Mouse (Mus musculus) megakaryocyte progenitor cell, adult 5-6 weeks (primary cell): Measurements from ENCODE around the gene Scn8a. TPM values are rescaled to one million over a fixed set of nuclear protein-coding genes. Genes with fewer than 3 reads are reported as not detected.
A peak's percentile ranks its signal among the peaks of the same experiment; 100 is the strongest.

Source experiments
- ATAC-seq: replicated peaks from 2 replicates; pipeline ENCODE4 v1.8.0; 2016; ENCODE audit warnings: mild to moderate bottlenecking, moderate TSS enrichment, inconsistent platforms; ENCODE audit not compliant: poor library complexity
- total RNA-seq, 2 experiments: library from RNA; stranded (forward) in 1 of 2; stranded (reverse) in 1 of 2; fragments of 157-497, 149-512 nt in 1 of 2; fragments of 200-1000 nt in 1 of 2; gene quantifications; 2 replicates each; pipeline versions ENCODE4 v1.2.3 to v1.2.4; 2015 to 2017

Scn8a gene
- total RNA-seq (2015): not detected in 2 replicates
- total RNA-seq (2017): not detected in 2 replicates

- ATAC-seq: no peak
Measured at GRCm38 (mm10) chr15:100869558-100869957, at the start of gene Scn8a. TSS of gene Scn8a (plus strand) at chr15:100869858.

- 0 out of 2 replicates have a peak, but pooled peaks have one; percentile 44 for ATAC-seq
Measured at GRCm38 (mm10) chr15:100821824-100822223, 47.8 kb upstream of the Scn8a start.

GRCm38 (mm10) chr15:100822370-100822769, 47.3 kb upstream of the Scn8a start:
- peak; percentile 60 for ATAC-seq

- no peak for ATAC-seq
Measured at GRCm38 (mm10) chr15:100825249-100825856, 44.3 kb upstream of the Scn8a start.

- ATAC-seq: no peak
Measured at GRCm38 (mm10) chr15:100826076-100826475, 43.6 kb upstream of the Scn8a start.

GRCm38 (mm10) chr15:100829775-100830174, 39.9 kb upstream of the Scn8a start:
- ATAC-seq: no peak

- peak; percentile 64 for ATAC-seq
Measured at GRCm38 (mm10) chr15:100830682-100831081, 39.0 kb upstream of the Scn8a start.

GRCm38 (mm10) chr15:100832144-100832543, 37.5 kb upstream of the Scn8a start:
- no peak for ATAC-seq

- ATAC-seq: no peak
Measured at GRCm38 (mm10) chr15:100832784-100833183, 36.9 kb upstream of the Scn8a start.

GRCm38 (mm10) chr15:100836729-100837128, 32.9 kb upstream of the Scn8a start:
- no peak for ATAC-seq

- ATAC-seq: peak; percentile 55; the same call in 1 of the 2 replicates
Measured at GRCm38 (mm10) chr15:100838607-100839207, 31.0 kb upstream of the Scn8a start.

GRCm38 (mm10) chr15:100844336-100844735, 25.3 kb upstream of the Scn8a start:
- no peak for ATAC-seq

- ATAC-seq: 0 out of 2 replicates have a peak, but pooled peaks have one; percentile 20
Measured at GRCm38 (mm10) chr15:100845049-100845879, 24.4 kb upstream of the Scn8a start.

GRCm38 (mm10) chr15:100847193-100847592, 22.5 kb upstream of the Scn8a start:
- no peak for ATAC-seq

GRCm38 (mm10) chr15:100857586-100857985, 12.1 kb upstream of the Scn8a start:
- no peak for ATAC-seq

- ATAC-seq: no peak
Measured at GRCm38 (mm10) chr15:100860856-100861255, 8.8 kb upstream of the Scn8a start.

GRCm38 (mm10) chr15:100865556-100865955, 4.1 kb upstream of the Scn8a start:
- ATAC-seq: no peak

- ATAC-seq: 0 out of 2 replicates have a peak, but pooled peaks have one; percentile 26
Measured at GRCm38 (mm10) chr15:100870001-100870774, 530 bp downstream of the Scn8a start.

GRCm38 (mm10) chr15:100870775-100871106, 1.1 kb downstream of the Scn8a start:
- ATAC-seq: no peak

- ATAC-seq: no peak
Measured at GRCm38 (mm10) chr15:100871107-100872011, 1.7 kb downstream of the Scn8a start.
